Mouse (Mus musculus) MEL (cell line): ENCODE data around the gene Trio.

Experiments used
- BHLHE40 ChIP-seq: IDR thresholded peaks from 2 replicates; pipeline ENCODE4 v1.6.1; 2012; ENCODE audit warnings: low read depth, mild to moderate bottlenecking, inconsistent platforms, low read length, improper control_type of control experiment, borderline replicate concordance
- CTCF ChIP-seq, 3 experiments: IDR thresholded peaks in 2 of 3; conservative IDR thresholded peaks in 1 of 3; 2 replicates each; pipeline ENCODE4 v1.5.1; 2011 to 2012; ENCODE audit warnings: low read length in 3 of 3, low read depth in 2 of 3, mild to moderate bottlenecking in 2 of 3, improper control_type of control experiment in 1 of 3, inconsistent platforms in 1 of 3, mixed read lengths in 1 of 3, moderate library complexity in 1 of 3; ENCODE audit not compliant: control insufficient read depth in 1 of 3, insufficient read depth in 1 of 3, poor library complexity in 1 of 3, severe bottlenecking in 1 of 3
- E2F4 ChIP-seq: IDR thresholded peaks from 2 replicates; pipeline ENCODE4 v1.6.1; 2011; ENCODE audit warnings: low read depth, low read length, improper control_type of control experiment, borderline replicate concordance
- EP300 ChIP-seq, 2 experiments: IDR thresholded peaks; 2 replicates each; pipeline ENCODE4 v1.6.1; 2011; ENCODE audit warnings: improper control_type of control experiment in 2 of 2, low read length in 2 of 2, low read depth in 1 of 2, mild to moderate bottlenecking in 1 of 2
- GABPA ChIP-seq: IDR thresholded peaks from 2 replicates; pipeline ENCODE4 v1.6.1; 2012; ENCODE audit warnings: low read depth, mild to moderate bottlenecking, inconsistent platforms, low read length, improper control_type of control experiment, moderate library complexity
- MAX ChIP-seq: IDR thresholded peaks from 2 replicates; pipeline ENCODE4 v1.6.1; 2011; ENCODE audit warnings: low read length, improper control_type of control experiment
- MEF2A ChIP-seq: IDR thresholded peaks from 2 replicates; pipeline ENCODE4 v1.6.1; 2014; ENCODE audit warnings: low read depth, mild to moderate bottlenecking, inconsistent platforms, low read length, improper control_type of control experiment; ENCODE audit not compliant: poor library complexity, insufficient replicate concordance, severe bottlenecking; ENCODE audit errors: extremely low read depth
- NELFE ChIP-seq: IDR thresholded peaks from 2 replicates; pipeline ENCODE4 v1.6.1; 2011; ENCODE audit warnings: low read depth, low read length, improper control_type of control experiment
- POLR2AphosphoS2 ChIP-seq: IDR thresholded peaks from 2 replicates; pipeline ENCODE4 v1.6.1; 2011; ENCODE audit warnings: low read length, improper control_type of control experiment
- POLR2AphosphoS5 ChIP-seq: IDR thresholded peaks from 2 replicates; pipeline ENCODE4 v1.6.1; 2012; ENCODE audit warnings: low read depth, borderline replicate concordance, mild to moderate bottlenecking, inconsistent platforms, low read length, moderate library complexity, mixed read lengths
- ZNF384 ChIP-seq: IDR thresholded peaks from 2 replicates; pipeline ENCODE4 v1.6.1; 2012; ENCODE audit warnings: low read depth, mild to moderate bottlenecking, inconsistent platforms, low read length, improper control_type of control experiment

- TF ChIP-seq E2F4 (no peak), EP300 (IDR thresholded peaks at IDR 0.05; ENCODE audit: low read depth in 1 of 2, low read length in 2 of 2) (no peak), POLR2AphosphoS5 (no peak), CTCF (IDR thresholded peaks at IDR 0.05 in 2 of 3, conservative IDR thresholded peaks at IDR 0.05 in 1 of 3; ENCODE audit: control insufficient read depth in 1 of 3, insufficient read depth in 1 of 3, low read depth in 2 of 3, low read length in 3 of 3, poor library complexity in 1 of 3, severe bottlenecking in 1 of 3) (no peak), POLR2AphosphoS2 (no peak), GABPA (no peak), MAX (no peak), MEF2A (no peak), ZNF384 (no peak), NELFE (no peak), BHLHE40 (no peak)
Observed at GRCm38 (mm10) chr15:27718668-27719067, 307.0 kb downstream of the Trio start.
